Mouse (Mus musculus) heart, postnatal 0 days (tissue): ENCODE measurements around the gene Slc5a1. TPM values are rescaled to one million over a fixed set of nuclear protein-coding genes. Genes with fewer than 3 reads are reported as not detected.

Experiments
- ATAC-seq: fragments of 200-750 bp; cut with Nextera tagmentation; 2 replicates; pipeline ENCODE4 v1.8.0; 2017; ENCODE audit warnings: low read depth, moderate number of reproducible peaks, moderate library complexity; ENCODE audit not compliant: insufficient read depth
- DNase-seq: peaks from one replicate; pipeline ENCODE4 v3.0.0-alpha.2; 2016; ENCODE audit warnings: low spot score
- H3K27ac ChIP-seq: fragments of 300-500 bp; sonication (generic); 2 replicates; pipeline ENCODE4 v1.5.1; 2014; ENCODE audit warnings: low read depth, mild to moderate bottlenecking
- H3K27me3 ChIP-seq: fragments of 300-500 bp; sonication (generic); 2 replicates; pipeline ENCODE4 v1.6.1; 2014; ENCODE audit warnings: low read length, mixed read lengths; ENCODE audit not compliant: control insufficient read depth, insufficient read depth
- H3K36me3 ChIP-seq: fragments of 300-500 bp; sonication (generic); replicated peaks from 2 replicates; pipeline ENCODE4 v1.6.1; 2014; ENCODE audit warnings: low read length, mixed read lengths; ENCODE audit not compliant: control insufficient read depth, insufficient read depth
- H3K4me1 ChIP-seq: fragments of 300-500 bp; sonication (generic); 2 replicates; pipeline ENCODE4 v1.6.1; 2014; ENCODE audit warnings: antibody characterized with exemption; ENCODE audit not compliant: control insufficient read depth, insufficient read depth
- H3K4me2 ChIP-seq: fragments of 300-500 bp; sonication (generic); 2 replicates; pipeline ENCODE4 v1.6.1; 2014; ENCODE audit warnings: low read depth, mild to moderate bottlenecking, low read length, moderate library complexity
- H3K4me3 ChIP-seq: fragments of 300-500 bp; sonication (generic); 2 replicates; pipeline ENCODE4 v1.5.1; 2014; ENCODE audit warnings: low read depth, low read length
- H3K9ac ChIP-seq: fragments of 300-500 bp; sonication (generic); replicated peaks from 2 replicates; pipeline ENCODE4 v1.6.1; 2014; ENCODE audit warnings: low read depth, low read length, mixed read lengths
- H3K9me3 ChIP-seq: fragments of 300-500 bp; sonication (generic); replicated peaks from 2 replicates; pipeline ENCODE4 v1.6.1; 2016; ENCODE audit warnings: low read length; ENCODE audit not compliant: control insufficient read depth
- CTCF ChIP-seq: IDR thresholded peaks from 2 replicates; pipeline ENCODE4 v1.5.1; 2016; ENCODE audit warnings: antibody characterized with exemption, control low read depth, low read depth
- EP300 ChIP-seq: IDR thresholded peaks from 2 replicates; pipeline ENCODE4 v1.6.1; 2016; ENCODE audit warnings: antibody characterized with exemption, low read depth
- WGBS: fragments of 180-500 bp; shearing (Covaris S2); extraction: QIAGEN DNeasy Blood & Tissue Kit; methylation state at CpG from one replicate; pipeline ENCODE4 v1.1.7; 2014; 5-methylcytosine and 5-hydroxymethylcytosine counted together
- polyA plus RNA-seq: library from polyadenylated mRNA; unstranded; fragments of >200 nt; fragmentation: Nextera tagmentation; extraction: Ambion mirVana; gene quantifications from 2 replicates; pipeline ENCODE4 v1.2.1, GENCODE M21; 2015
- total RNA-seq: library from RNA; depleted of rRNA; stranded (reverse); fragments of >200 nt; gene quantifications from 2 replicates; pipeline ENCODE4 v1.2.3, GENCODE M21; 2014; ENCODE audit warnings: low replicate concordance; rRNA removed

The Slc5a1 gene
- total and polyA plus RNA-seq, 2 experiments from 2014 or later: not detected

DNA sequence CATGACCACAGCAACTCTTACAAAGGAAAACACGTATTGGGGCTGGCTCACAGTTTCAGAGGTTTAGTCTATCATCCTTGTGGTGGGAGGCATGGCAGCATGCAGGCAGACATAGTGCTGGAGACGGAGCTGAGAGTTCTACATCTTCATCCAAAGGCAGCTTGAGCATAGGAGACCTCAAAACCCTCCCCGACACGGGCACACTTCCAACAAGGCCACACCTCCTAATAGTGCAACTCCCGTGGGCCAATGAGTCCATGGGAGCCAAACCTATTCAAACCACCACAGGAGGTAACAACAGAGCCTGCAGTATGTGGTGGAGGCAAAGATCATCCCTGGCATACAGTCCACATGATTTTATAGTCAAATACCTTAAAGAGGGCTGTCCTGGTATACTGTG lies 107.2 kb downstream of the Slc5a1 start:
- WGBS: 76% methylated on average over 5 of the region's 5 CpGs
- TF ChIP-seq CTCF (no peak), EP300 (no peak)
- H3K9ac ChIP-seq: no peak overlapping the region
- no peaks in the 10 kb centered on the region for H3K9me3 ChIP-seq
- H3K27me3 ChIP-seq: no peaks in the 10 kb centered on the region
- H3K4me2 ChIP-seq: no peak overlapping the region
- ATAC-seq (no peak), DNase-seq (no peak)
- H3K4me3 ChIP-seq: no peak overlapping the region
- no peaks in the 10 kb centered on the region for H3K36me3 ChIP-seq
- peaks cover 9% of the 10 kb centered on the region; the same call in 1 of the 2 replicates for H3K4me1 ChIP-seq
- H3K27ac ChIP-seq: no peak overlapping the region

Other genes starting within 250 kb of the Slc5a1 start
- 15.5 and 18.7 TPM in 2 replicates for gene Prr14l, start 250.0 kb upstream of the Slc5a1 start, total RNA-seq
- 5.4 and 6.1 TPM in 2 replicates for gene Prr14l, start 250.0 kb upstream of the Slc5a1 start, polyA plus RNA-seq
- gene Depdc5, start 240.5 kb upstream of the Slc5a1 start, total RNA-seq: 17.9 and 58.4 TPM in 2 replicates
- gene Depdc5, start 240.5 kb upstream of the Slc5a1 start, polyA plus RNA-seq: 5.9 and 6.7 TPM in 2 replicates
- gene Ywhah, start 85.4 kb upstream of the Slc5a1 start, total RNA-seq: 132 and 199 TPM in 2 replicates
- 267 and 288 TPM in 2 replicates for gene Ywhah, start 85.4 kb upstream of the Slc5a1 start, polyA plus RNA-seq
- gene Spon2, start 114.2 kb downstream of the Slc5a1 start, total RNA-seq: 56.9 and 58.1 TPM in 2 replicates
- gene Spon2, start 114.2 kb downstream of the Slc5a1 start, polyA plus RNA-seq: 42.5 and 47.2 TPM in 2 replicates
- gene Ctbp1, start 170.8 kb downstream of the Slc5a1 start, total RNA-seq: 295 and 352 TPM in 2 replicates
- gene Ctbp1, start 170.8 kb downstream of the Slc5a1 start, polyA plus RNA-seq: 156 and 165 TPM in 2 replicates
- gene Maea, start 231.3 kb downstream of the Slc5a1 start, total RNA-seq: 166 and 168 TPM in 2 replicates
- gene Maea, start 231.3 kb downstream of the Slc5a1 start, polyA plus RNA-seq: 122 and 127 TPM in 2 replicates